Mouse (Mus musculus) bone marrow, adult 2 months (tissue): ENCODE measurements around the gene Cacna2d4.

Experiments
- CTCF ChIP-seq: fragments of 200-500 bp; IDR thresholded peaks from 2 replicates; pipeline ENCODE4 v1.5.1; 2011; ENCODE audit warnings: low read length, control low read depth; ENCODE audit not compliant: control insufficient read depth, insufficient read depth
- POLR2A ChIP-seq: fragments of 200-500 bp; IDR thresholded peaks from 2 replicates; pipeline ENCODE4 v1.6.1; 2011; ENCODE audit warnings: low read depth, mild to moderate bottlenecking, control low read depth, low read length, borderline replicate concordance; ENCODE audit not compliant: control insufficient read depth

GRCm38 (mm10) chr6:119332111-119332510 lies 95.8 kb downstream of the Cacna2d4 start:
- TF ChIP-seq POLR2A (no peak), CTCF (no peak)
